Mouse (Mus musculus): ENCODE measurements around the gene Galnt10.

DNA sequence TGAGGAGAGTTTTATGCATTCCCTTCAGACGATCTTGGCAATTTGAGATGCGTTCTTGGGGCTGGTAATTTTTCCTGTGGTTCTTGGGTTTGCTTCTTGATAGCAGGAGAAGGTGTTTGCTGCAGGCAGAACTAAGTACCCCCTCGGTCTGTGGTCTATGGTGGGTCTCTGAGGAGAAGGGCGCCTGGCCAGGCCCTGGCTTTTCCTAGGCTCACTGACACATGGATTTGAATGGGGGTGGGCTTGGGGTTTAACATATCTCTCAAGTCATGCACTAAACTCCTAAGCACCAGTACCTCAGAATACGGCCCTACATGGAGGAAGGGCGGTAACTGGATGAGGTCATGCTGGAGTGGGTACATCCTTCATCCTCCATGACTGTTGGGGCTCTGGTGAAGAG is 13.5 kb downstream of the Galnt10 start:
- TF ChIP-seq MYOD1 (IDR thresholded peaks at IDR 0.05; ENCODE audit: control insufficient read depth in 1 of 3, insufficient read length in 2 of 3, low read depth in 2 of 3) = no peak
- no peak for TF ChIP-seq POLR2A (IDR thresholded peaks at IDR 0.05; ENCODE audit: insufficient read length, low read depth)
- TF ChIP-seq POLR2AphosphoS2 (IDR thresholded peaks at IDR 0.05; ENCODE audit: insufficient read length, low read depth) = no peak

Measured in myocyte (in vitro differentiated cells).